Mouse (Mus musculus) liver, embryonic 14.5 days (tissue): ENCODE measurements at regions not wholly inside any gene's neighbourhood (a gene's known extent, or its start where the extent isn't known, plus 50 kb on each side); places are given as distances from the start of the nearest gene placed in this dataset.

Experiments used
- ATAC-seq: fragments of 200-750 bp; cut with Nextera tagmentation; 2 replicates; pipeline ENCODE4 v1.8.0; 2017; ENCODE audit warnings: moderate number of reproducible peaks, mild to moderate bottlenecking, moderate library complexity; ENCODE audit not compliant: insufficient read depth
- DNase-seq, 3 experiments: peaks; one replicate each; pipeline ENCODE4 v3.0.0-alpha.2; 2012 to 2013; ENCODE audit warnings: low read depth in 3 of 3, low spot score in 3 of 3
- H3K27ac ChIP-seq: fragments of 300-500 bp; sonication (generic); 2 replicates; pipeline ENCODE4 v1.5.1; 2014; ENCODE audit warnings: moderate library complexity, mild to moderate bottlenecking, control low read depth, inconsistent platforms
- H3K27me3 ChIP-seq: fragments of 300-500 bp; sonication (generic); 2 replicates; pipeline ENCODE4 v1.6.1; 2014; ENCODE audit warnings: mild to moderate bottlenecking, low read length, moderate library complexity; ENCODE audit not compliant: control insufficient read depth, insufficient read depth
- H3K36me3 ChIP-seq: fragments of 300-500 bp; sonication (generic); replicated peaks from 2 replicates; pipeline ENCODE4 v1.6.1; 2014; ENCODE audit warnings: low read depth; ENCODE audit not compliant: control insufficient read depth, insufficient read depth
- H3K4me1 ChIP-seq, 2 experiments: fragments of 200-500 bp in 1 of 2; fragments of 300-500 bp in 1 of 2; sonication (generic) in 1 of 2; replicated peaks; 2 replicates each; pipeline ENCODE4 v1.6.1; 2012 to 2014; ENCODE audit warnings: antibody characterized with exemption in 1 of 2, inconsistent platforms in 1 of 2, low read length in 1 of 2; ENCODE audit not compliant: control insufficient read depth in 2 of 2, insufficient read depth in 2 of 2
- H3K4me2 ChIP-seq: fragments of 300-500 bp; sonication (generic); 2 replicates; pipeline ENCODE4 v1.6.1; 2014; ENCODE audit warnings: low read depth, mild to moderate bottlenecking, control low read depth, moderate library complexity
- H3K4me3 ChIP-seq, 2 experiments: fragments of 200-500 bp in 1 of 2; fragments of 300-500 bp in 1 of 2; sonication (generic) in 1 of 2; 2 replicates each; pipeline ENCODE4 v1.5.1; 2012 to 2014; ENCODE audit warnings: low read depth in 2 of 2, low read length in 2 of 2, mild to moderate bottlenecking in 2 of 2, control low read depth in 1 of 2, inconsistent platforms in 1 of 2, moderate library complexity in 1 of 2; ENCODE audit not compliant: insufficient read depth in 1 of 2
- H3K9ac ChIP-seq: fragments of 300-500 bp; sonication (generic); replicated peaks from 2 replicates; pipeline ENCODE4 v1.6.1; 2014; ENCODE audit warnings: mild to moderate bottlenecking, control low read depth, moderate library complexity
- H3K9me3 ChIP-seq: fragments of 300-500 bp; sonication (generic); 2 replicates; pipeline ENCODE4 v1.6.1; 2016; ENCODE audit warnings: low read length, mixed read lengths; ENCODE audit not compliant: control insufficient read depth
- CTCF ChIP-seq: IDR thresholded peaks from 2 replicates; pipeline ENCODE4 v1.5.1; 2016; ENCODE audit warnings: antibody characterized with exemption, low read depth, control low read depth
- EP300 ChIP-seq: IDR thresholded peaks from 2 replicates; pipeline ENCODE4 v1.6.1; 2016; ENCODE audit warnings: antibody characterized with exemption, low read depth
- WGBS: fragments of 180-500 bp; shearing (Covaris S2); extraction: QIAGEN DNeasy Blood & Tissue Kit; methylation state at CpG from one replicate; pipeline ENCODE4 v1.1.7; 2014; ENCODE audit not compliant: insufficient replicate concordance; 5-methylcytosine and 5-hydroxymethylcytosine counted together

GRCm38 (mm10) chr10:111782195-111782810 is 190.2 kb upstream of the Krr1 start:
- WGBS = 70% methylated on average over 22 of the region's 22 CpGs
- DNase-seq (no peak), ATAC-seq (no peak)
- Histone ChIP-seq H3K27me3 (no peaks in the 10 kb centered on the region), H3K27ac (no peak overlapping the region), H3K9me3 (no peaks in the 10 kb centered on the region), H3K36me3 (no peaks in the 10 kb centered on the region), H3K4me3 (no peak overlapping the region), H3K4me2 (no peak overlapping the region), H3K9ac (no peak overlapping the region), H3K4me1 (no peaks in the 10 kb centered on the region)
- TF ChIP-seq CTCF (no peak), EP300 (no peak)

GRCm38 (mm10) chr10:111783496-111783895 is 189.0 kb upstream of the Krr1 start:
- no peak overlapping the region for H3K9ac ChIP-seq
- H3K4me3 ChIP-seq = no peak overlapping the region
- WGBS = 71% methylated on average over 3 of the region's 3 CpGs
- no peak for ATAC-seq
- no peaks in the 10 kb centered on the region for H3K27me3 ChIP-seq
- no peak for TF ChIP-seq EP300
- TF ChIP-seq CTCF = no peak
- no peak overlapping the region for H3K4me2 ChIP-seq
- H3K9me3 ChIP-seq = no peaks in the 10 kb centered on the region
- no peak for DNase-seq
- no peak overlapping the region for H3K27ac ChIP-seq
- H3K36me3 ChIP-seq = no peaks in the 10 kb centered on the region
- H3K4me1 ChIP-seq = no peaks in the 10 kb centered on the region

GRCm38 (mm10) chr10:111784065-111784853 is 188.2 kb upstream of the Krr1 start:
- ATAC-seq (no peak), DNase-seq (no peak)
- Histone ChIP-seq H3K4me2 (no peak overlapping the region), H3K4me3 (no peak overlapping the region), H3K27ac (no peak overlapping the region), H3K9me3 (no peaks in the 10 kb centered on the region), H3K27me3 (no peaks in the 10 kb centered on the region), H3K36me3 (no peaks in the 10 kb centered on the region), H3K4me1 (no peaks in the 10 kb centered on the region), H3K9ac (no peak overlapping the region)
- TF ChIP-seq EP300 (no peak), CTCF (no peak)
- 66% methylated on average over 12 of the region's 12 CpGs for WGBS

- Histone ChIP-seq H3K9me3 (no peaks in the 10 kb centered on the region), H3K4me2 (no peak overlapping the region), H3K27ac (no peak overlapping the region), H3K9ac (no peak overlapping the region), H3K4me1 (no peaks in the 10 kb centered on the region), H3K4me3 (no peak overlapping the region), H3K36me3 (no peaks in the 10 kb centered on the region), H3K27me3 (no peaks in the 10 kb centered on the region)
- TF ChIP-seq EP300 (no peak), CTCF (no peak)
- ATAC-seq (no peak), DNase-seq (no peak)
- WGBS = 72% methylated on average over 9 of the region's 9 CpGs
These were observed 185.3 kb upstream of the Krr1 start for GRCm38 (mm10) chr10:111787175-111787574.

- ATAC-seq = no peak
- Histone ChIP-seq H3K4me2 (no peak overlapping the region), H3K9me3 (no peaks in the 10 kb centered on the region), H3K36me3 (no peaks in the 10 kb centered on the region), H3K9ac (no peak overlapping the region), H3K4me1 (no peaks in the 10 kb centered on the region), H3K4me3 (no peak overlapping the region), H3K27ac (no peak overlapping the region), H3K27me3 (no peaks in the 10 kb centered on the region)
- DNase-seq = no peak
- 80% methylated on average over 9 of the region's 9 CpGs for WGBS
- TF ChIP-seq CTCF (no peak), EP300 (no peak)
These were observed 183.2 kb upstream of the Krr1 start for GRCm38 (mm10) chr10:111789264-111789663.
